Mouse (Mus musculus) kidney, postnatal 10 days (tissue): Measurements from ENCODE around the gene Slc12a4.
"Not testable (repeated sequence)": the region's sequence is repeated elsewhere in the genome, so short reads cannot be mapped to it uniquely, and the experiment has no call there.

Experiments used
- DNase-seq: peaks from one replicate; pipeline ENCODE4 v3.0.0; 2021; ENCODE audit warnings: mixed read lengths

The Slc12a4 gene

GRCm38 (mm10) chr8:105965905-105966341 is at the start of gene Slc12a4:
Slc12a4 (minus strand) TSS chr8:105966097.
- peak; percentile 93 for DNase-seq

GRCm38 (mm10) chr8:106012203-106012602 is 46.3 kb upstream of the Slc12a4 start:
- not testable (repeated sequence) for DNase-seq

- no peak for DNase-seq
Measured at GRCm38 (mm10) chr8:106011643-106011986, 45.7 kb upstream of the Slc12a4 start, which contains the start of gene Ddx28. Ddx28 (minus strand) TSS chr8:106011882.

GRCm38 (mm10) chr8:106010748-106011642 is 45.1 kb upstream of the Slc12a4 start:
- peak; percentile 97 for DNase-seq

- not testable (repeated sequence) for DNase-seq
Measured at GRCm38 (mm10) chr8:106007891-106008290, 42.0 kb upstream of the Slc12a4 start.

- DNase-seq, result no peak
Measured at GRCm38 (mm10) chr8:106007135-106007534, 41.2 kb upstream of the Slc12a4 start.

- no peak for DNase-seq
Measured at GRCm38 (mm10) chr8:106006413-106006812, 40.5 kb upstream of the Slc12a4 start.

GRCm38 (mm10) chr8:106005875-106006274 is 40.0 kb upstream of the Slc12a4 start, which contains the start of gene Dpep2nb:
Dpep2nb (minus strand) TSS chr8:106005975.
- DNase-seq, result no peak

GRCm38 (mm10) chr8:106004538-106005207 is 38.8 kb upstream of the Slc12a4 start:
- no peak for DNase-seq

- DNase-seq, result no peak
Measured at GRCm38 (mm10) chr8:106001908-106002307, 36.0 kb upstream of the Slc12a4 start.

GRCm38 (mm10) chr8:105998971-105999370 is 33.1 kb upstream of the Slc12a4 start:
- no peak for DNase-seq

GRCm38 (mm10) chr8:105996359-105996758 is 30.5 kb upstream of the Slc12a4 start:
- no peak for DNase-seq

GRCm38 (mm10) chr8:105993226-105993625 is 27.3 kb upstream of the Slc12a4 start:
- DNase-seq, result no peak

GRCm38 (mm10) chr8:105992499-105992898 is 26.6 kb upstream of the Slc12a4 start:
- no peak for DNase-seq

GRCm38 (mm10) chr8:105991546-105991945 is 25.6 kb upstream of the Slc12a4 start:
- no peak for DNase-seq

- DNase-seq, result peak; percentile 91
Measured at GRCm38 (mm10) chr8:105990856-105991387, 25.0 kb upstream of the Slc12a4 start, which contains the start of gene Dus2. Dus2 (plus strand) TSS chr8:105991337.

- no peak for DNase-seq
Measured at GRCm38 (mm10) chr8:105988546-105988945, 22.6 kb upstream of the Slc12a4 start.

GRCm38 (mm10) chr8:105983406-105983805 is 17.5 kb upstream of the Slc12a4 start:
- DNase-seq, result not testable (repeated sequence)

- DNase-seq, result no peak
Measured at GRCm38 (mm10) chr8:105981146-105981545, 15.2 kb upstream of the Slc12a4 start.

GRCm38 (mm10) chr8:105979325-105979724 is 13.4 kb upstream of the Slc12a4 start, which contains the start of gene Dpep3:
Dpep3 (minus strand) TSS chr8:105979429.
- DNase-seq, result no peak

- DNase-seq, result no peak
Measured at GRCm38 (mm10) chr8:105975363-105975762, 9.5 kb upstream of the Slc12a4 start.

GRCm38 (mm10) chr8:105971019-105971720 is 5.3 kb upstream of the Slc12a4 start:
- no peak for DNase-seq

GRCm38 (mm10) chr8:105969367-105969766 is 3.5 kb upstream of the Slc12a4 start:
- DNase-seq, result no peak
